Mouse (Mus musculus) large intestine, adult 2 months (tissue): Measurements from ENCODE around the gene Hist2h2ab. TPM values are rescaled to one million over a fixed set of nuclear protein-coding genes. Genes with fewer than 3 reads are reported as not detected.
"Not testable (repeated sequence)": the region's sequence is repeated elsewhere in the genome, so short reads cannot be mapped to it uniquely, and the experiment has no call there.

Source experiments
- DNase-seq: peaks from one replicate; pipeline ENCODE4 v3.0.0-alpha.2; 2012; ENCODE audit warnings: low read depth, low spot score
- WGBS: fragments of 180-500 bp; shearing (Covaris S2); methylation state at CpG from one replicate; pipeline ENCODE4 v1.1.7; 2018; 5-methylcytosine and 5-hydroxymethylcytosine counted together
- polyA plus RNA-seq: library from polyadenylated mRNA; depleted of rRNA; stranded (reverse); fragments of >200 nt; gene quantifications from 2 replicates; pipeline ENCODE4 v1.2.3, GENCODE M21; 2012

The Hist2h2ab gene
- polyA plus RNA-seq, 1 experiment = 1.5 TPM

DNA sequence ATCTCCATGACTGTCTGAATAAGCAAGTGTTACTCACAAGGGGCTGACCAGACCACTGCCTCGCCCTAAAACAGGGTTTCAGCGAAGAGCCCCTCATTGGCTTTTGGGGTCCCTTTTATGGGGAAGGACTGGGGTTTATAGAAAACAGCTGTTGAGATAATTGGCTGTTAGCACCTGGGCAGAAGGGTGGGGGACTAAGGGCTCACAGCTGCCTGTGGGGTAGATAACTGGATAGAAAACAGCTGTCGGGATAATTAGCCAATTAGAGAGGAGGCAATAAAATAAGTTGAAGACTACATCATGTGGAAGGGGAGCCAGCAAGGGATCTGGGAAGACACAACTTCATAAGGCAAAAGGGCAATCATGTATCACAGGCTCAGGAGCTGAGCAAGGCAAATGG, 31.2 kb downstream of the Hist2h2ab start:
- DNase-seq = no peak
- WGBS = 53% methylated on average over 3 of the region's 3 CpGs

DNA sequence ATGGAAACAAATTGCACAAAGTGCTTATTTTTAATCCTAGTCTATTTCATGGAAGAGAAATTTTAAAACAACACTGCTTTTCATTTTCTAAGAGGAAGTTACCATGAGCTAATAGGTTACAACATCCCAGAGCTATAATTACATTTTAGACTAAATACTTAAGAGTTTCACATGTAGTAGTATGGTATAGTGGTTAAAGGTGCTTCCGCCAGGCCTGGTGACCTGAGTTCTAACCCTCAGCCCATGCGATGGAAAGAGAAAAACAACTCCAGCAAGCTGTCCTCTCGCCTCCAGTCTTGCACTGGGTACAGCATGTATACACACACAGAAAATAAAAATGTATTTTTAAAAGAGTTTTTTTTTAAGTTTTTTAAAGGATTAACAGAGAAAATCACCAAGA, 32.1 kb downstream of the Hist2h2ab start:
- DNase-seq = no peak
- WGBS = 87% methylated on average over 3 of the region's 3 CpGs

DNA sequence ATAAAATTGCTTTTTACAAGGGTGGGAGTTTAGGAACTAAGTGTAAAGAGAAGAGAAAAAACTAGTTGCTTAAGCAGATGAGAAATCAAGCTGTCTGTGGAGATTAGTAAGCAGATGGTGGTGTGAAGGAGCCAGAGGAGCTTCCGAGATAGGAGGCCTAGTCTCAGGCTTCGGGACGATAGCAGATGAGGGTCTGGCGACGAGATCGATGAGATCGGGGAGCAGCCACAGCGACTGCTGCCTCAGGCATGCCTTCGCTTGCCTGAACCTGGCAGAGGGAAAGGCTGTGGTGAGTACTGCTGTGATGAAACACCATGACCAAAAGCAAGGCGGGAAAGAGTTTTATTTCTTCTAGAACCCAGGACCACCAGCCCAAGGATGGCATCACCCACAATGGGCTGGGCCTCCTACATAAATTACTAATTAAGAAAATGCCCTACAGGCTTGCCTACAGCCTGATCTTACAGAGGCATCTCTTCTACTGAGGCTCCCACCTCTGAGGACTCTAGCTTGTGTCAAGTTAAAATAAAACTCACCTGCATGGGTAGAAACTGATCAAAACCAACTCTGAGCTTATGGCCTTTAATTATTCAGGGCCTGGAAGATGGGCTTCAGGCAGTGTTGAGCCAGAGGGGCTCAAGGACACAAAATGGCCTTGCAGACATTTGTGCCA, 35.2 kb downstream of the Hist2h2ab start:
- WGBS = 85% methylated on average over 10 of the region's 10 CpGs
- DNase-seq = no peak

GRCm38 (mm10) chr3:96255926-96256593, 36.4 kb downstream of the Hist2h2ab start:
- WGBS = 27% methylated on average over 5 of the region's 5 CpGs

DNA sequence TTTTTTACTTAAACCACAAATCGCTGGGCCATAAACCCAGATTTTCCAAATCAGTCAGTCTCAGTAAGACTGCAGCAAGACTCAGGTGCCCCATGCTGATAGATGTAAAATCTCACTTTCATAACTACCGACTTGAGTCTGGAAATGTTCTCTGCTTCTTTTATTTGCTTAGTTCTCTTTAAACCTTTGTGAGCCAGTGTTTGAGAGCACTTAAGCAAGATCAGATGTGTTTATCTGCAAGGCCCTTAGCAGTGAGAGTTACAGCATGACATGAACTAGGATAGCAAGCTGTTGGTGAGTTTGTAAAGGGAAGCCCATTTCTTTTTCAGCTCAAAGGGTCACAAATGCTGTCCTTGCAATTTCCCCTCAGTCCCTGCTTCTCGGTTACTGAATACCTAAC, 37.5 kb downstream of the Hist2h2ab start:
- no peak for DNase-seq
- WGBS = 69% methylated on average over 3 of the region's 3 CpGs

More at GRCm38 (mm10) chr3:96255926-96256593, 36.4 kb downstream of the Hist2h2ab start:
- DNase-seq = no peak

DNA sequence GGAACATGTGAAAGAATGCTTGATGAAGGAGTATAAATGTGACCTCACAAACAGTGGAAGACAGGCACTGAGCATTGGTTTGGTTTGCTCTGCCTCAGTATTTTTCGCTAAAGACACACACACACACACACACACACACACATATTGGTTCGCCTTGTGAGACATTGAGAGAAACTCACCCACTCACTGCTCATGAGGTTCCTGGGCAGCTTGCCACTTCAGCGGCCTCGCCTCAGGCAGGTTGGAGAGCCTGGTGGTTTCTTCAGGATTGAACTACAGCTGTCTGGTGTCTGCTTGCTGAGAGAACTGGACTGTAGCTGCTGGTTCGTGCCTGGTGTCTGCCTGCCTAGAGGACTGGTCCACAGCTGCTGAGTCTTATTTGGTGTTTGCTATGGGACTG, 40.6 kb downstream of the Hist2h2ab start:
- DNase-seq = no peak
- WGBS = 86% methylated on average over 5 of the region's 5 CpGs

- 46% methylated on average over 3 of the region's 3 CpGs for WGBS
- no peak for DNase-seq
These were observed 42.0 kb downstream of the Hist2h2ab start for GRCm38 (mm10) chr3:96261623-96262022.

GRCm38 (mm10) chr3:96262216-96262875, 42.7 kb downstream of the Hist2h2ab start:
- WGBS = under 1% methylated on average over 19 of the region's 19 CpGs
- peak; percentile 89 for DNase-seq

DNA sequence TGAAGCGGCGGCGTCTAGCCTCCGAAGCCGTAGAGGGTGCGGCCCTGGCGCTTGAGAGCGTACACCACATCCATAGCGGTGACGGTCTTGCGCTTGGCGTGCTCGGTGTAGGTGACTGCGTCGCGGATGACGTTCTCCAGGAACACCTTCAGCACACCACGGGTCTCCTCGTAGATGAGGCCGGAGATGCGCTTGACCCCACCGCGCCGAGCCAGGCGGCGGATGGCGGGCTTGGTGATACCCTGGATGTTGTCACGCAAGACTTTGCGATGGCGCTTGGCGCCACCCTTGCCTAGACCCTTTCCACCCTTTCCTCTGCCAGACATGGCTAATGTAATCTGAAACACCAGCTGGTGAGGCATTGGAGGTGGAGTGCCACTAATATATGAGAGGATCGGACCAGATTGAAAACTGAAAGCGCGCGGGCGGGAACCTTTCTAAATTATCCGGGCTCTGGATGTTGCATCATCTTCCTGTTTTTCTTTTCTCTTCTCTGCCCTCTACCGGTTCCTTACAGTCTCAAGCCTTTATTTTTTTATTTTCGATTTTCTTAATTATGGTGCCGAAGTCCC, 43.4 kb downstream of the Hist2h2ab start, which contains the start of gene Hist2h4:
Gene Hist2h4 (minus strand): TSS at position 333 of the 572 bp plus-strand sequence.
- WGBS = under 1% methylated on average over 40 of the region's 40 CpGs

DNA sequence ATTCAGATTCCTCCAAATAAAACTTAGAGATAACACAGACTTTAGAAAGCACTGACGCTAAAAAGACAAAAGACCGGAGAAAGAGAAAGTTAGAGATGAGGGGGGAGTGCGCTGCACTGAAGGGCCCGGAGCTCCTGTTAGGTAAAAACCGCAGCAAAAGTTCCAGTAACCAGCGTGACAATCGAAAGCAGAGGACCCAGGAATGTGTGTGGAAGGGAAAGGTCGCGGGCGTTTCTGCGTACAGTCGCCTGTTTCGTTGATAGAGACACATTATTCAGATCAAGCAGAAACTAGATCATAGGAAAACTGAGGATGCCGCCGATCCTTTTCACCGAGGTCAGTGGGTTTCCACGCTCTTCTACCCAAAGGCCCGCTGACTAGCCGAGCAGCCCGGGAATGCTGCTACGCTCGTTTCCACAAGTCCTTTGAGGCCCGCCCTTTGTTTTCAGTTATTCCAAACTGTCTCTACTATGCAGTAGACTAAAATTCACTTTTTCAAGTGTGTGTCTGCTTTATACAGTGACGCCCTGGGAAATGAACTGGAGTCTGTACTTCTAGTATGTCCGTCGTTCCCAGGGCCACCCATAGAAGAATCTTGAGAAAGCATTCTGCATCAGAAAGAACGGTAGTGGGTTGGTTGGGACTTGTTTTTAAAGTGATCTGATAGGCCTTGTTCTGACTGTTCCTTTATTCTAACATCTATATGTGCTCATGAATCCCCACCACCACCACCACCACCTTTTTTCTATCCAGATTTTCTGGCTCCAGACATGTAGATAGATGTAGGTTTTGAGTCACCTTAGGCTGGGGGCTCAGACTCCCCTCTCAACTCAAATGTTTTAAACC, 44.1 kb downstream of the Hist2h2ab start:
- under 1% methylated on average over 27 of the region's 27 CpGs for WGBS
- no peak for DNase-seq

More for the DNA sequence above, 43.4 kb downstream of the Hist2h2ab start, which contains the start of gene Hist2h4:
- peak; percentile 87 for DNase-seq

GRCm38 (mm10) chr3:96264404-96264949, 44.8 kb downstream of the Hist2h2ab start:
- 66% methylated on average over 7 of the region's 7 CpGs for WGBS
- DNase-seq = no peak

DNA sequence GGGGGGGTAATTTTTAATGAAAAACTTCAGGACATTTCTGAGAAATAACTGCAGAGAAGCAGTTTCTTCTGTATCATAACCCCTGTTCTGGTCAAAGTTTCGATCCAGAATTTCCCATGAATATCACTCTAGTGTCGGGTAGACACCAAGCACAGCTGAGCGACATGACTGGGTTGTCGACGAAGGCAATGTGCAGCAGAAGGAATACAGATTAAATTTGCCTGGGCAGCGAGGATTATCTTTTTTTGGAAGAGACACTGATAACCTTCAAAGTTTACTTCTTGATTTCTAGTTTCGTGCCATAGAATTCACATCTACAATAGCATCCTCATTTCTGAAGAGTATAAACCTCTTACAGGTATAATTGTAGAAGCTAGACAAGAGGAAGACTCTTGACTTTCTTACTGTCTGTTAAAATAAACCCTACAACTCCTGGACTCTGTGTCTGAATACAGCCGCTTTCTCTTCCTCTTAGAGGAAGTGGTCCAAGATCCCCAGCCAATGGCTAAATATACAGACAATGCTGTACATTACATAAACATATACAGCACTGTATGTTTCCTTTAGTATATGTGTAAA, 46.6 kb downstream of the Hist2h2ab start:
- WGBS = 86% methylated on average over 8 of the region's 8 CpGs
- no peak for DNase-seq

DNA sequence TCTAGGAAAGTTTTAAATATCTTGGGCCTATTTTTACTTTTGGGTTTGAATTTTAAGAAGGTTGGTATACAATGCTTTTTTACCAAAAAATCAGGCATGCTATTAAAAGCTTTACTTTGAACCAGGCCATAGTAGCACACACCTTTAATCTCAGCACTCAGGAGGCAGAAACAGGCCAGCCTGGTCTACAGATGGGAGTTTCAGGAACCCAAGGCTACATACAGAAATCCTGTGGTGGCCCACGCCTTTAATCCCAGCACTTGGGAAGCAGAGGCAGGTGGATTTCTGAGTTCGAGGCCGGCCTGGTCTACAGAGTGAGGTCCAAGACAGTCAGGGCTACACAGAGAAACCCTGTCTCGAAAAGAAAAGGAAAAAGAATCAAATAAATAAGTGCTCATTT, 47.9 kb downstream of the Hist2h2ab start:
- no peak for DNase-seq
- 72% methylated on average over 4 of the region's 4 CpGs for WGBS

DNA sequence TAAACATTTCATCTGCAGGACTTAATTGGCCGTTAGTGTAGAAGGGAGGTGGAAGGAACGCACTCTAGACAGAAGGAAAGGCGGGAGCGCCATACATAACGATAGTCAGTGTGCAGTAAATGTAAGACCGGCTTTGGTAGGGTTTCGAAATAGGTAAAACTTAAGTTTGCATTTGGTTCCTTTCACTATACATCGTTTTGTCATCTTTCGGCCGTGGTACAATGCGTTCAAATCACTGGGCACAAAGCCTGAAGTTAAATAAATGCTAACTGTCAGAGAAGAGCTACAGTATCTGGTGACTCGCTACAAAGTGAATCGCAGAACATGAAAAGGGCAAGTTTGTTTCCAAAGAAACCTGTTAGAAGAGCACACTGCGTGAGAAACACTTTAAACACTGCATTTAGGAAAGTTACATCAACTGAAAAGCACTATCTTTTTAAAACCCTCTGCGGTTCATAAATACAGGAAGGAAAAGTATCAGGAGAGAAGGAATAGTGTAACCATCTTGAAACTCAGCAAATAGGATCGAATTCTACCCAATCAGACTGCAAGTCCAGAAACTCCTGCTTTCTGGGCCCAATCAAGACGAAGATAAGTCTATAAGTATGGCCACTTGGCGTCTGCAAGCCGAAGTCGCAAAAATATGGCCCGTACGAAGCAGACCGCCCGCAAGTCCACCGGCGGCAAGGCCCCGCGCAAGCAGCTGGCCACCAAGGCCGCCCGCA, 48.5 kb downstream of the Hist2h2ab start, which contains the start of gene Hist2h3b:
Gene Hist2h3b (plus strand): TSS at position 604 of the 725 bp plus-strand sequence.
- WGBS = 4% methylated on average over 30 of the region's 30 CpGs

GRCm38 (mm10) chr3:96268776-96269378, 49.2 kb downstream of the Hist2h2ab start:
- WGBS = under 1% methylated on average over 14 of the region's 44 CpGs
- not testable (repeated sequence) for DNase-seq

More for the DNA sequence above, 48.5 kb downstream of the Hist2h2ab start, which contains the start of gene Hist2h3b:
- DNase-seq = no peak
